ENCODE assay signal across 9 mouse cellular contexts in the genomic region with DNA sequence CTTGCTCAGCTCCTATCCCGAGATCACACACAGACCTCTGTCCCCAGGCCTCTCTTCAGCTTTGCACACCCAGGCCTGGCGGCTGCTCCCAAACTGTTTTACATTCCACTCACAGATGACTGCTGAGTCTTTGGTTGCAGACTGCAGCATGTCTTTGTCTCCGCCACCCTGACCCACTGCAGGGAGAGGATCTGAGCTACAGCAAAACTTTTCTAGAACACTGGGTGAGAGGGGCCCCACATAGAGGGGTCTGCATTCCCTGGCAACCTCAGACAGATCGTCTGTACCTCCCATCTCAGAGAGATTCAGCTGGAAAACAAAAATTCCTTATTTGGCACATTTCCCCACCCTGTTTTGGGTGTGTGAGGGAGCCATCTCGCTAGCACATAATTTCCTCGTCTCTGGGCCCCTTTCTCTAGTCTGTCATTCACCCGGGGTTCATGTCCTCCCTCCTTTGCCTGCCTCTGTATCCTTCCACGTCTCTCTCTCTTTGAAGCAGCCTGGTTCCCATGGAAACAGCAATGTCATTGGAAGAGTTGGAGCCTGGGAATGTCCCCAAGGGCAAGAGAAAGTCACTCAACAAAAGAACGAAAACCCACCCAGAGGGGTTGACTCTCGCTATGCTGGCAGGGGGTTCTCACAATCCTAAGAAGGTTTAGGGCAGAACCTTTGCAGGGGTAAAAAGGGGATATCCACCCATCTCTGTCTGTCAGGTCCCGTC. TPM values are rescaled to one million over a fixed set of nuclear protein-coding genes. Genes with fewer than 3 reads are reported as not detected.
DNase-seq lines count a peak whose midpoint lies in the region; ATAC-seq lines count a peak whose summit lies in the region.
"Had no signal": no experiment of that assay in that cellular context is flagged by ENCODE, and none has a peak within 500 bp of the region (broad histone marks: within the 10 kb centered on the region; RNA-seq: fewer than 3 reads in every experiment).

No protein-coding gene starts in this region.

- 17% methylated on average over 11 of the region's 11 CpGs for WGBS in lung, embryonic 15.5 days
- 9% methylated on average over 11 of the region's 11 CpGs for WGBS in forebrain, embryonic 10.5 days
- WGBS in neural tube, embryonic 11.5 days: 15% methylated on average over 11 of the region's 11 CpGs

- no peak overlapping the region for H3K4me3 ChIP-seq in lung, embryonic 15.5 days
- peak overlapping the region; percentile 34; the same call in 1 of the 2 replicates for H3K4me3 ChIP-seq in forebrain, embryonic 10.5 days
- no peak overlapping the region for H3K4me3 ChIP-seq in neural tube, embryonic 11.5 days (ENCODE audit: low read depth, low read length)

- H3K4me1 ChIP-seq in lung, embryonic 15.5 days: peaks cover 26% of the 10 kb centered on the region
- peaks cover 54% of the 10 kb centered on the region for H3K4me1 ChIP-seq in forebrain, embryonic 10.5 days
- H3K4me1 ChIP-seq in neural tube, embryonic 11.5 days (ENCODE audit: control insufficient read depth, insufficient read depth, low read length): peaks cover 25% of the 10 kb centered on the region

- peaks cover 10% of the 10 kb centered on the region for H3K27me3 ChIP-seq in lung, embryonic 15.5 days
- peaks cover 23% of the 10 kb centered on the region for H3K27me3 ChIP-seq in forebrain, embryonic 10.5 days (ENCODE audit: poor library complexity, severe bottlenecking)
- H3K27me3 ChIP-seq in neural tube, embryonic 11.5 days (ENCODE audit: control insufficient read depth, insufficient read depth, low read length): no peaks in the 10 kb centered on the region

- ATAC-seq in lung, embryonic 15.5 days (ENCODE audit: borderline replicate concordance, extremely low read depth, low FRiP score, low TSS enrichment): peak; percentile 65; the same call in 1 of the 2 replicates
- peak; percentile 84 for ATAC-seq in neural tube, embryonic 11.5 days (ENCODE audit: insufficient read depth, low FRiP score, low TSS enrichment)
- no peak for ATAC-seq in activated CD4-positive, CD25-positive, alpha-beta regulatory T cell, adult 4 months
- ATAC-seq in monocyte, adult 5-6 weeks (replicated peaks; ENCODE audit: insufficient number of reproducible peaks, low FRiP score, low TSS enrichment, poor library complexity, severe bottlenecking): no peak

- DNase-seq in lung, postnatal 25 days (ENCODE audit: low spot score): no peak
- peak; percentile 73 for DNase-seq in forebrain, embryonic 10.5 days (ENCODE audit: extremely low spot score, low spot score)
- DNase-seq in layer of hippocampus, postnatal 36 days: peak; percentile 56 to 66
- DNase-seq in neural tube, embryonic 11.5 days (ENCODE audit: low spot score): peak; percentile 82
- no peak for DNase-seq in heart, adult 9 months (ENCODE audit: low spot score in 2 of 2)

- peak overlapping the region; percentile 29; the same call in 1 of the 2 replicates for H3K4me2 ChIP-seq in lung, embryonic 15.5 days
- peak overlapping the region; percentile 29 for H3K4me2 ChIP-seq in neural tube, embryonic 11.5 days (ENCODE audit: low read depth)

- H3K27ac ChIP-seq in lung, embryonic 15.5 days: peak overlapping the region; percentile 85
- peak overlapping the region; percentile 92 for H3K27ac ChIP-seq in forebrain, embryonic 10.5 days
- H3K27ac ChIP-seq in neural tube, embryonic 11.5 days (ENCODE audit: low read depth, low read length): peak overlapping the region; percentile 98
- H3K27ac ChIP-seq: liver, embryonic 14.5 days had no signal

- no peaks in the 10 kb centered on the region for H3K36me3 ChIP-seq in lung, embryonic 15.5 days
- H3K36me3 ChIP-seq in forebrain, embryonic 10.5 days (replicated peaks): peaks cover 12% of the 10 kb centered on the region; the same call in 1 of the 2 replicates
- H3K36me3 ChIP-seq in neural tube, embryonic 11.5 days (ENCODE audit: control insufficient read depth, insufficient read depth, low read length): no peaks in the 10 kb centered on the region

- H3K9ac ChIP-seq in lung, embryonic 15.5 days: 0 out of 2 replicates have a peak overlapping the region, but pooled peaks have one; percentile 22
- H3K9ac ChIP-seq in neural tube, embryonic 11.5 days (ENCODE audit: low read length): peak overlapping the region; percentile 57
- H3K9ac ChIP-seq: liver, embryonic 14.5 days had no signal

- no peaks in the 10 kb centered on the region for H3K9me3 ChIP-seq in lung, embryonic 15.5 days
- no peaks in the 10 kb centered on the region for H3K9me3 ChIP-seq in forebrain, embryonic 10.5 days
- no peaks in the 10 kb centered on the region for H3K9me3 ChIP-seq in neural tube, embryonic 11.5 days (ENCODE audit: control insufficient read depth, low read length)

RNA-seq across cellular contexts. Expression of a gene that starts 6.4 kb away (rescaled TPM):
- 2.8 and 4.0 TPM in 2 replicates for polyA plus RNA-seq in lung, embryonic 15.5 days (2015; fragmentation: Nextera tagmentation; extraction: Ambion mirVana)
- 5.4 and 6.3 TPM in 2 replicates for polyA plus RNA-seq in forebrain, embryonic 10.5 days (2016; fragmentation: Nextera tagmentation; extraction: Ambion mirVana)
- 100 to 1,000 TPM; 274 to 279 TPM for total RNA-seq in layer of hippocampus, postnatal 36 days (2021)
- 19.6 and 21.3 TPM in 2 replicates for polyA plus RNA-seq in neural tube, embryonic 11.5 days (2014; fragmentation: Nextera tagmentation; extraction: Ambion mirVana)
- polyA plus RNA-seq in activated CD4-positive, CD25-positive, alpha-beta regulatory T cell, adult 4 months (2017; shearing (Covaris generic)): under 1 TPM in 1 of 2 experiments, not detected in 1; 0.17 TPM
- total RNA-seq in monocyte, adult 5-6 weeks (2017): 1.2 to 1.5 TPM in 2 of 3 replicates, not detected in the other

RNA-seq across cellular contexts. Expression of a gene that starts 55.0 kb away (rescaled TPM):
- 30.4 and 31.1 TPM in 2 replicates for polyA plus RNA-seq in lung, embryonic 15.5 days (2015; fragmentation: Nextera tagmentation; extraction: Ambion mirVana)
- 43.7 and 47.2 TPM in 2 replicates for polyA plus RNA-seq in forebrain, embryonic 10.5 days (2016; fragmentation: Nextera tagmentation; extraction: Ambion mirVana)
- 10 to 100 TPM in 1 of 2 experiments, 1 to 10 TPM in 1; 9.7 to 13.8 TPM for total RNA-seq in layer of hippocampus, postnatal 36 days (2021)
- polyA plus RNA-seq in neural tube, embryonic 11.5 days (2014; fragmentation: Nextera tagmentation; extraction: Ambion mirVana): 39.0 and 43.2 TPM in 2 replicates
- 10 to 100 TPM; 14.4 to 16.1 TPM for polyA plus RNA-seq in activated CD4-positive, CD25-positive, alpha-beta regulatory T cell, adult 4 months (2017; shearing (Covaris generic))
- total RNA-seq in monocyte, adult 5-6 weeks (2017): 1.7 to 7.1 TPM (median 6.1 TPM) in 3 replicates

Comparison
In these comparisons a context has a peak if more than half of its experiments do, and no peak if none do; other contexts are left out.
1. ATAC-seq: peak in lung, embryonic 15.5 days (single experiment) and neural tube, embryonic 11.5 days (single experiment); none in activated CD4-positive, CD25-positive, alpha-beta regulatory T cell, adult 4 months (single experiment) and monocyte, adult 5-6 weeks (single experiment).
2. DNase-seq: peak in forebrain, embryonic 10.5 days (single experiment), layer of hippocampus, postnatal 36 days (2 of 2) and neural tube, embryonic 11.5 days (single experiment); none in lung, postnatal 25 days (single experiment) and heart, adult 9 months (0 of 2).
3. Peak in every context shown above with its lines, with median percentiles within 50 percentile points of each other: H3K27ac ChIP-seq.